Mouse (Mus musculus): ENCODE measurements around the gene Gm42715.
"Not testable (repeated sequence)": the region's sequence is repeated elsewhere in the genome, so short reads cannot be mapped to it uniquely, and the experiment has no call there.

The Gm42715 gene

DNA sequence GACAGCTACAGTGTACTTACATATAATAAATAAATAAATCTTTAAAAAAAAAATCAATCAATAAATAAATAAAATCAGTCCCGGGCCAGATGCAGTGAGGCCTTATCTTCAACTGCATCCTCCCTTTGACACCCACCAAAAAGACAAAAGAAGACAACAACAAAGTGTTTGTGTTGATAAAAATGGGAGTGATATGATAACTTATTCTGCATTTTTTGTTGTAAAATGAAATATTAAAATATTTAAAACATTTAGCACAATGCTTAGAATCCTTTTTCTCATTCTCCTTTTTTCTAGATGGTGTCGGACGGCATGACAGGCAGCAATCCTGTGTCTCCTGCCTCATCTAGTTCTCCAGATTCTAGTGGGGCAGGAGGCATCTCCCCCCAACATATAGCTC, at the start of gene Gm42715:
Gene Gm42715 (plus strand): TSS at position 301 of the 400 bp plus-strand sequence.
- no peak for DNase-seq

DNA sequence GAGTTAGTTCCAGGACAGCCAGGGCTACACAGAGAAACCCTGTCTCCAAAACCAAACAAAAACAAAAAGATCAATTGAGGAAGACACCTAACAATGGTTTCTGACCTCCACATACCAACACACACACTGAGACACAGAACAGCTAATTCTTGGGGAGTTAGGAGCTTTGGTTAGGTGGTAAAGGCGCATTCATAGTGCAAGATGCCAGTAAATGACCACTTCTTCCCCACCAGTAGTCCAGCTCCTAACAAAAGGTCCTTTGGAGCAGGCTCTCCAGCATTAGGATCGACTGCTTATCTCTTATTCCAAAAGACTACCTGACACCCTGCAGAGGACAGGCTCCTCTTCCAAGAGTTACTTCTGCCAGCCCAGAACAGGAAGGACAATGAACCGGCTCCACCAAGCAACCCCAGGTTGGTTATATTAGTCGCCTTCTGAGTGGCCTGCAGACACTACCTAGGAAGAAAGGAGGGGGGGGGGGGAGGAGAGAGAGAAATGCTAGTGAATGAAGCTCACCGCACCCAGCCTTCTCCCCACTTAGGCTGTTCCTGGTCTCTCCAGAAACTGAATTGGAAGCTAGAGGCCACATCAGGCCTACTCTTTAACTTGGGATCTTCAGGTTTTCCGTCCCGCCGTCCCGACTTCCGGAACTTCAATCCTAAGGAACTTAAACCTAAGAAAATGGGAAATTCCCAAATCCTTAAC, 49.2 kb upstream of the Gm42715 start:
- DNase-seq, result no peak

DNA sequence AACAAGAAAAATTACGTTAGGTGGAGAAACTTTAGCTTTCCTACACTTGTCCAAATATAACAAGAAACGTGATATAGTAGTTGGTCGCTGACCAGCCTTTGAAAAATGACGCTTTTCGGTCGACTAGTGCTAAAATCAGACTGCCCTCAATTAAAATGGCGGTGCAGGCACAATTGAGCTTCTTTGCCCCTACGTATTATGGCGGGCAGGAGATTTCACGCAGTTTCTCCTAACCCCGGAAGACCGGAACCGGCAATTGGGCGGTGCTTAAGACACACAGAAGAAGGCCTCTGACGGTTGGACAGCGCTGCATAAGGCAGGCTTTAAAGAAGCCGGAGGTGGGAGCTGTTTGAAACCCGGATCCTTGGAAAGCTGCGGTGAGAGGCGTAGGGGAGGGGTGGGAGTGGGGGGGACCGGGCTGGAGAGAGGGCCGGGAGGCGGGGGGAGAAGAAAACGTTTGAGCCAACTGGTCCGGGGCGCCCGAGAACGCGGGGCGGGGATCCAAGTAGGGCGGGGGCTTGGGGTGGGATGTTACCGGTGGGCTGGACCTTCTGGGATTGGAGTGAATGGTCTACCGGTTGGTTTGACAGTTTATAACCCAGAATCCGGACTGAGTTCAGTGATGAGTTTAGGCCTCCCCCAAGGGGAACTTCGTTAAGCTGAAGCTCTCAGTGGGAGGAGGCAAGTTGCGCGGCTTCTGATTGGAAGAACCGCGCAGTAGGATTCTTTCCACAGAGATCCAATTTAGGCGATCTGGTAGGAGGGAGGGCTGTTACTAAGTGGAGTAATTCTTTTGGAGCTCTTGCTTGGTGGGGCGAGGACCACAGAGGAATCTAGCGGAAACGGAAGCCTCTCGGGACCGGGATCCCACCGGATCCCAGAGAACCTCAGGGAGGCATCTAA, 48.4 kb upstream of the Gm42715 start:
- peak; percentile 82 for DNase-seq

DNA sequence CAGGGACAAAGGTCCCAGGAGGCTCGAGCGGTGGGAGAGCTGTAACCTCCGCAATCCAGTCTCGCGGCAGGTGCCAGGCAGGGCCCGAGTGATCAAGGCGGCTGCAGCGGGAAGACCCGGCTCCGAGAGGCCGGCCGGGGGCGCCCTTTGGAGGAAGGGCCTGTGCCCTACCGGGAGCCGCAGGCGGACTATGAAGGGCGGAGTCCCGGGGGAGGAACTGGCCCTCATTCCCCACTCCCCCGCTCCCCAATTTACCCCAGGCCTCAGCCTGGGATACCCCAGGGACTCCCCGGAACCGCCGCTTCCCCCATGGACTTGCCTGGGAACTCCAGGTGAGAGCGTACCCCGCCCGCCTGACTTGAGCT, 47.8 kb upstream of the Gm42715 start:
- DNase-seq, result peak; percentile 55

DNA sequence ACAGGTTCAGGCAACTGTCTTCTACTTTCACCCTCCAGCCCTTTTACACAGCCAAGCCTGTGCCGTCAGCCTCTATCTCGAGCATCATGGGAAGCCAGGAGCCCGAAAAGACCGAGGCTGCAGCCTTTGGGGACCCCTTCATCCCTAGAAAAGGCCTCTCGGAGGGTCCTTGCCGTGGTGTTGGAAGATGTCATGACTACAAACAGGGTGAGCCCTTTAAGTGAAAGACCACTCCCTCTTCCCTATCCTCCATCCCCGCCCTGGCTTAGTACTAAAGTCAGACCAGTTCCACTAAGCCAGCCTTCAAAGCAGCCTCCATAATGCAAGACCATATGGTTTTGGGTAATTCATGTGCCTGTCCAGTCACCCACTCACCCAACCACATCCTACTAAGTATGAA, 47.3 kb upstream of the Gm42715 start:
- DNase-seq, result no peak

DNA sequence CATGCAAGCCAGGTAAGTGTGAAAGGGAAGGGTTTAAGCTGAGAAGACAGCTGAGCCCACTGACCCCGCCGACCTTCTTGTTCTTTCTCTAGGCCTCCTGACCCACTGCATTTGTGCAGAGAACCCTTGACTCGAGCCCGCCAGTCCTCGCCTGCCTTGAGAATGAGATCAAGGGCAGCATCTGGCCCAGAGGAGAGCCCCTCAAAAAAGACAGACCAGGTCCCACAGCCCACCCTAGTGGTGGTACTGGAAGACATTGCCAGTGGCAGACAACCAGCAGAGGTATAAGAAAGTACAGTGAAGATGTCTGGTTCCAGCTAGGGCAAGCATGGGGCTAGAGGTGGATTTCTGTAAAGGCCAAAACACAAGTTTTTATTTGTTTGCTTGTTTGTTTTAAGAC, 45.7 kb upstream of the Gm42715 start:
- DNase-seq, result no peak

DNA sequence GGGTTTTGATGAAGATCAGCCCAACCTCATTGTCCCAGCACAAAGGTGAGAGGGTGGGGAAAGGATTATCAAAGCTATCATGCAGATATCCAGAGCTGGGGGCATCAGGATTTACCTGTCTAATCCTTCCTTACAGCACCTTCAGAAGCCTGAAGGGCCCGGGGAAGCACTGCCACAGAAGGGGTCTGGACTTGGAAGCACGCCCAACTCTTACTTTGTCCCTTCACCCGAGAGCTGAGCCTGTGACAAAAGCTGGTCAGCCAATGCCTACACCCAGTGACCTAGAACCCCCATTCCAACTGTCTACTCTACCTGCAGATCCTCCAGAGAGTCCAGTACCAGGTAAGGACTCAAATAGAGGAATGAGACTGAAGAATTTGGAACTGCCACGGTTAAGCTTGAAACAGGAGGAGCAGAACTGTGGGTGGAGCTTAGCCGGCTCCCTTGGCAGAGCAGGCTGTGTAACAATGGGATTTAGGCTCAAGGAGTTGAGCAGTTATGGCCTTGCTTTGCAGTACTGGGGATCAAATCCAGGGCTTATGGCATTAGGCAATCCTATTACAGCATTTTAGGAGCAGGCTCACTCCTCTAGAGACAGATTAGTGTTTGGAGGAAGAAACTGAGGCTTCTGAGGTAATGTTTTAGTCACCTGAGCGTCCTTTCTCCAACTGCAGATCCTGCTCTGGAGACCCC, 44.9 kb upstream of the Gm42715 start:
- DNase-seq, result no peak

DNA sequence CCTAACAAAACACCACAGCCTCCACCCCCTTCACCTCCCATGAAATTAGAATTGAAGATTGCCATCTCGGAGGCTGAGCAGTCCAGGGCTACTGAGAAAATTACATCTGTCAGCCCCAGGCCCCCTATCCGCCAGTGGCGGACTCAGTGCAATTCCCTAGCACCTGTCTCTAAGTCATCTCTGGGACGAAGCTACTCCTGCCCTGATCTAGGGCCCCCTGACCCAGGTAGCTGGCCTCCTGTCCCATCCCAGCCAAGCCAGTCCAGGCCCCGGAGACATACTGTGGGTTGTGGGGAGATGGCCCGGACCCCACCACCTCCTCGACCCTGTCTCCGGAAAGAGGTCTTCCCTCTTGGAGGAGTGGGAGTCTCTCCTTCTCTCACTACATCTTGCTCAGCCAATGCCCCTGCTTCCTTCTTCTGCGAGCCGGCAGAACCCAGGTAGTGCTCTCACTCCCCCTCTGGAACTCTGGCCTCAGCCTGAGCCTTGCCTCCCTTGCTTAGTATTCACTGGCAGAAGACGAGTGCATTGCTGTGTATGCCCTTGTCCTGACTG, 44.1 kb upstream of the Gm42715 start:
- no peak for DNase-seq

DNA sequence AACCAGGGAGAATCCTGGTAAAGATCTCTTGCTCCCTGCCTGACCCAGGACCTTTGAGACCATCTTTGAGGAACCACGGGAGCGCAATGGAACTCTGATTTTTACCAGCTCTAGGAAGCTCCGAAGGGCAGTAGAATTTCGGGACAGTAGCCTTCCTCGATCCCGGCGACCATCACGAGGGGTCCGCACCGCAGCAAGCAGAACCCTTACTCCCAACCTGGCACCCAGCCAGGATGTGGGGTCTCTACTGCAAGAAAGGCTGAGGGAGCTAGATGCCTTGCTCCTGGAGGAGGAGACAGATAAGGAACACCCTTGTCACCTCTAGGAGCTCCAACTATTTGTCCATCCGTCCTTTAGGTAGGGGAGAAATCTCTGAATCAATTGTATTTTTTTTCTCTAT, 43.0 kb upstream of the Gm42715 start:
- no peak for DNase-seq

DNA sequence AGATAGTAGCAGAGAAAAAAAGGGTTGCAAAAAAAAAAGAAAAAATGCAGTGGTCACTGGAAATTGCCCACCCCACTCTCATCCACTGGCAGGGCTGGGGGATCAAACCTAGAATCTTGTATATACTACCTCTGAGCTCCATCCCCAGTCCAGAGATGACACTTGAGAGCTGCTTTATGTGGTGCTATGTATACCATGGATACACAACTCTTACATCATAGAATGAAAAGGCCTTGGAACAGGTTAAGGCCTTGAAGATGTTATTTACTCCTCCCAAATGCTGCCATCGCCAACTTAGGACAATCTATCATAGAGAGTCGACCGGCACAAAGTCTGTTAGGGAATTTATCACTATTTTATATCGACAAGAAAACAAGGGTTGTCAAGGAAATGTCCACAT, 42.5 kb upstream of the Gm42715 start:
- DNase-seq, result no peak

DNA sequence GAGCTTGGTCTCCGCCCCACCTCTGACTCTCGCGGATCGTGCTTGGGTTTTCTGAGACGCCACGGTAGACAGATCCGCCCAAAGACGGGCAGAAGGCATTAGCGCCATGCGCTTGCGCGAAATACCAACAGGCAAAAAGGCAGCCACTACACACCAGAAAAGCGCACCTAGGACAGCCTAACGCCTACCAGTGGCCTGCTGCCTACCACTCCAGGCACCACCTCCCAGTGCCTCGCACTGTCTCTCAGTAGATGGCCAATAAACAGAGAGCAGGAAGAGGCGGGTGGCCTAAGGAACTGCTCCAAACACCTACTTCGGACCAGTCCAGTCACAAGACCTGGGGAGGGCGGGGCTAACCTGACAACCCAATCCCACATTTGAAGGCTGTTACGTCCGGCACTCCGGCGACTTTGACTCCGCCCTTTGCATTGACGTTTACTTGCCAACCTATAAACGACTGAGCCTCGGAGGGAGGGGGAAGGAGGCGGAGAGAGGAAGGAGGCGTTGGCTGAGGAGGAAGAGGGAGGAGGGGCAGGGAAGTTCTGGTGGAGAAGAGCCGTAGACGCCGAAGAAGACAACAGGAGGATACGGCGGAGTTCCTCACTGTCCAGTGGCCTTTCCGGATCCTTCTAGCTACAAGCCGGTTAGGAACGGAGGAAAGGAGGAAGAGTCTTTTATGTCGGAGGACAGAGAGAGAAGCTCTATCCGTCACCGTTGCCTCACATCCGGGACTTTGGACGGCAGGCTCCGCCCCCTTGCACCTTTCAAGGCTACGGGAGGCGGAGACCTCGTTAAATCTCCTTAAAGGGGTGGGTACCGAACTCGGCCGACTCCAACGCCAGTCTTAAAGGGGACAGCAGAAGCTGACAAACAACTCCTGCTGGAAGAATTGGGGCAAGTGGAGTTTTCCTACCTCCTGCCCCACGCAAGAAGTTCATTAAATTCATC, 41.4 kb upstream of the Gm42715 start:
- peak; percentile 99 for DNase-seq

DNA sequence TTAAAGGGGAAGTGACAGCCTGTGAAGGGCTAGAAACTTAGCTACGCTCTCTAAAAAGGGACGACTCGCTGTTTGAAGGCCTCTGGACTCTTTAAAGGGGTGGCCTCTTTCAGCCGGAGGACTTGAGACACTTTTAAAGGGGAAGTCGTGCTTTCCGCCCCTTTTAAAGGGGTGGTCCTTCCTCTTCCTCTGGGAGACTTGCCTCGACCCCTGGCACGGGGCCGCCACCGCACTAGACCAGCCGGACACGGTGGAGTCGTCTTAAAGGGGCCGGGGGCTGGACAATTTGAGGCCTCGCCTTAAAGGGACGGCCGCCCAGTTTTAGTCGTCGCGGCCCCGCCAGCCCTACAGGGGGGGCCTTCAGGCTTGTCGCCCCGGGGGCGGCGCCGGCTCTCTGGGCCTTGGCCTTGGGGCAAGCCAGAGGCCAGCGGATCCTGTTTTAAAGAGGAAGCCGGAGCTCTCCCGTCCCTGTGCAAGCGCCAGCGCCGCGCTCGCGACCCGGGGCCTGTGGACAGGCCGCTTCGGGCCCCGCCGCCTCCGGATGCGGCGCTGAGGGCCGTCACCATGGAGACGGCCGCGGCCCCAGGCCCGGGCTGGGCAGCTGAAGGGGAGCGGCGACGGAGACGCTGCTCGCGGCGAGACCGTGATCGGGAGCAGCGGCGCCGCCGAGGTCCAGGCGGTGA, 40.6 kb upstream of the Gm42715 start, which contains the start of gene Fbrs:
Gene Fbrs (plus strand): TSS at position 565 of the 683 bp plus-strand sequence.
- peak; percentile 93 for DNase-seq

DNA sequence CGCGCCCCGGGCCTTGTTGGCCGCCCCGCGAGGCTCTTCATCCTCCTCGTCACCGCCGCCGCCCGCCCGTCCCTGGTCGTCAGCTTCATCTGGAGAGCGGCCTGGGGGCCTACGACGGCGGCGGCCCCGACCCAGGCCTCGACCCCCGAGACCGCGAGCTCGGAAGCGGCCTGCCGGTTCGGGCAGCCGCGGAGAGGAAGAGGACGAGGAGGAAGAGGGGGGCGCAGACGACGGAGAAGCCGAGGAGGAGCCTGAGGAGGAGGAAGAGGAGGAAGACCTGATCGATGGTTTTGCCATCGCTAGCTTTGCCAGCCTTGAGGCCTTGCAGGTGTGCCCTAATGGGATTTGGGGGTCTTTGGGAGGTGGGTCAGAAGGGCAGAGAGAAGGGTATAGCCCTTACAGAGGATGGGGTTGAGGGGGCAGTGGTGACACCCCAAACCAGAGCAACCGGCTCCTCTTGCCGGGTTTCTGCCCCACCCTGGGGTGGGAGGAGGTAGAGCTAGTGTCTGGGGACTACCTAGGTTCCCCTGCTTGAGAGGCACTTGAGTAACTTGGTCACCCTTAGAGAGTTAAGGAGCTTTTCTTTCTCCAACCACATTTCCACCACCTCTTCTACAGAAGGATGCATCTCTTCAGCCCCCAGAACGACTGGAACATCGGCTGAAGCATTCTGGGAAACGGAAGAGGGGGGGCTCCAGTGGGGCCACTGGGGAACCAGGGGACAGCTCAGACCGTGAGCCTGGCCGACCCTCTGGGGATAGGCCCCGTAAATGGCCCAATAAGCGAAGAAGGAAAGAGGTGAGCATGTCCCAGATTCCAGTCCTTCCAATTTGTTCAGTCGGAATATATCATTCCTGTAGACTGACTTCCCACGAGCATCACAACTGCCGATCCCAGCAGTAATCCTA, 39.8 kb upstream of the Gm42715 start:
- DNase-seq, result peak; percentile 36

DNA sequence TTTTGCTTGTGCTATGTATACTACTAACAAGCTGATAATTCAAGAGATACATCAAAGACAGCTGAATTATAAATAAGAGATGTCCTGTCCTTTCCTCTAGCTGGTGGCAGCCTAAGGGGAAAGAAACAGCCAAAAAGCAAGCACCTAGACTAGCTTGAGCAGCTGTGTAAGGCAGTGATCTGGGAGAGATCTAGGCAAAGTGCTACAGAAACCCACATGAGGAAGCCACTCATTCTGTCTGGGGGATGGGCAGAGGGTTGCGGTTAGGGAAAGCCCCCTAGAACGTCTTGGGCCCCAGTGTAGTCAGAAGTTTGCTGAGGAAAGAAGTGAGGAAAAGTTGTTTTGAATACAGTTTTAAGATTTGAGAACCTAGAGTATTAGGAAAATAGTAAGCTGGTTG, 39.1 kb upstream of the Gm42715 start:
- DNase-seq, result no peak

DNA sequence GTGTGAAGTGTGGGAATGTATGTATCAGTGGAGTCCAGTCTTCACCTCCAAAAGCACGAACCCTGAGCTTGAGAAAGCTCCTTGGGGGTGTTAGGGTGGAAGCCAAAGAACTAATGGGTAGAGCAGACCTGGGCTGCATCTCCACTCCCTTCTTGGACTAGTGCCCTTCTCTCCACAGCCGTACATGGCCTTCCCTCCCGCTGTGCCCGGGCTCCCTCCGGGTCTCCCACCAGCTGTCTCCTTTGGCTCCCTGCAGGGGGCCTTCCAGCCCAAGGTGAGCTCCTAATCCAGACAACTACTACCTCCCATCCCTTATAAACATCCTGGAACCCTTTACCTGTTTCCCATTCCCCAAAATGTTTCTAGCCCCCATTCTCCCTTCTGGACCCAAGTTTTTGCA, 34.0 kb upstream of the Gm42715 start:
- no peak for DNase-seq

DNA sequence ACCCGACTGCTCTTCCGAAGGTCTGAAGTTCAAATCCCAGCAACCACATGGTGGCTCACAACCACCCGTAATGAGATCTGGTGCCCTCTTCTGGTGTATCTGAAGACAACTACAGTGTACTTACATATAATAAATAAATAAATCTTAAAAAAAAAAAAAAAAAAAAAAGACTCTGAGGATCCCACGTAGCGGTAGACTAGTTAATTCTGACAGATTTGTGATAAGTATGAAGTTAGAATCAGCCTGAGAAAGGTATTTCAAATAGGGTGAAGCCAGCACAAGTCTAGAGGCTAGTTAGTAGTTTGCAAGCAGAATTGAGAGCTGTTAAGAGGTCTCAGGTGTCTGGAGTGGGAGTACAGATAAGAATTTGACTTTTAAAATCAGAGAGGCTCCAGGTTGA, 31.0 kb upstream of the Gm42715 start:
- not testable (repeated sequence) for DNase-seq

DNA sequence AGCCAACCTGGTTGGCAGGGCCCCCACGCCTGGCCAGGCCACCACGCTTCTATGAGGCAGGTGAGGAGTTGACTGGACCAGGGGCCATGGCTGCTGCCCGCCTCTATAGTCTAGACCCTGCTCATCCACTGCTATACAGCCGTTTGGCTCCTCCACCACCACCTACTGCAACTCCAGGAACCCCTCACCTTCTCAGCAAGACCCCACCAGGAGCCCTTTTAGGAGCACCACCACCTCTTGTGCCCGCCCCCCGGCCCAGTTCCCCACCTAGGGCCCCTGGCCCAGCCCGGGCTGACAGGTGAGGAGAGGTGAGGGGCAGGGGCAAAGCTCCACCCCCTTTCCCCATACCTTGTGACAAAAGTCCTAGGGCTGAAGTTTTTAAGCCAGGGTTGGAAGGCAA, 29.4 kb upstream of the Gm42715 start:
- DNase-seq, result no peak

DNA sequence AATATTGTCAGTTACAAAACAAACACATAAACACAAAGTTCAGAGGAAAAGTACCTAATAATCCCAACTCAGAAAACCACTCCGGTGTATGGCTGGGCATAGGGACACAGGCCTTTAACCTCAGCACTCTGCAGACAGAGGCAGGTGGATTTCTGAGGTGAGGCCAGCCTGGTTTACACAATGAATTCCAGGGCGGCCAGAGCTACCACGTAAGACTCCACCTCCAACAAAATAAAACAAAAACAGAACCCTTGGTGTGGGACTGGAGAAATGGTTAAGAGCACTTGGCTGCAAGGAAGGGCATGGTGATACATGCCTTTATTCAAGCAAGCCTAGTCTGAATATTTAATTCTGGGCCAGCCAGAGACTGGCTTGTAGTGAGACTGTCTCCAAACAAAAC, 27.5 kb upstream of the Gm42715 start:
- DNase-seq, result no peak

DNA sequence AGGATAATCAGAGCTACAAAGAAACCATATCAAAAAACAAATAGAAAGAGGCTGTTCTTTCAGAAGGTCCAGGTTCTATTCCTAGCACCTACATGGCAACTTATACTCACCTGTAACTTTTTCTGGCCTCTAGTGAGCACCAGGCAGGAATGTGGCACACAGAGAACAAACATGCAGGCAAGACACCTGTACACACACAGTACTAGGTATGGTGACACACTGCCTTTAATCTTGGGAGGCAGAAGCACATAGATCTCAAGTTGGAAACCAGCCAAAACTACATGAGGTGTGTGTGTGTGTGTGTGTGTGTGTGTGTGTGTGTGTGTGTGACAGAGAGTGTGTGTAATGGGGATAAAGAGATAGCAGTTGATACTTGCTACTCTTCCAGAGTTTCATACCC, 24.7 kb upstream of the Gm42715 start:
- no peak for DNase-seq

DNA sequence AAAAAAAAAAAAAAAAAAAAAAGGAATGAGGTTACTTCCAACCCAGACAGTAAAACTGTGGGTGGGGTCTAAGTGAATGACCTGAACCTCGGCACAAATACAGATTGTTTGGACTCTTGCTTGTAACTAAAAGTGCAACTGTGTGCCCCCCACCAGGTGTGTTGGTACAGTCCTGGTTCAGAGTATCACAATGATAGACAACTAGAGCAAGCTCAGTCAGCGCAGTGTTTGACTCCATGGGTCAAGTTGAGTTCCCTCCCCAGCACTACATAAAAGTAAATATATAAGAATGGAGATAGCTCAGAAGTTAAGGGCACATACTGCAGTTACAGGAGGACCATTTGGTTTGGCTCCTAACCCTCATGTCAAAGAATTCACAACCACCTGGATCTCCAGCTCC, 22.0 kb upstream of the Gm42715 start:
- DNase-seq, result no peak

All from right cerebral cortex, postnatal 14 days (tissue).